In genomic region chrX:158923081-158923561, GRCm38 (mm10) we compare ENCODE assay signal across 8 mouse cellular contexts.
A peak's percentile ranks its signal among the peaks of the same experiment; 100 is the strongest.
DNase-seq lines count a peak whose midpoint lies in the region; ATAC-seq lines count a peak whose summit lies in the region.
"Had no signal": no experiment of that assay in that cellular context is flagged by ENCODE, and none has a peak within 500 bp of the region (broad histone marks: within the 10 kb centered on the region; RNA-seq: fewer than 3 reads in every experiment).

No protein-coding gene starts in this region.

- DNase-seq in urinary bladder, postnatal 14 days (ENCODE audit: low spot score) = peak; percentile 16
- no peak for DNase-seq in urinary bladder, adult 2 months (ENCODE audit: low spot score)
- peak; percentile 44 for DNase-seq in mesoderm, embryonic 11.5 days (ENCODE audit: low read depth, low spot score)
- no peak for DNase-seq in thymus, postnatal 25 days

- H3K36me3 ChIP-seq in embryonic facial prominence, embryonic 15.5 days = no peaks in the 10 kb centered on the region
- H3K36me3 ChIP-seq in intestine, embryonic 16.5 days (ENCODE audit: control insufficient read depth, insufficient read depth, low read length) = no peaks in the 10 kb centered on the region
- H3K36me3 ChIP-seq in stomach, embryonic 14.5 days (ENCODE audit: control insufficient read depth, insufficient read depth, low read length) = no peaks in the 10 kb centered on the region

- peak overlapping the region; percentile 32 for H3K4me2 ChIP-seq in embryonic facial prominence, embryonic 15.5 days (replicated peaks)
- no peak overlapping the region for H3K4me2 ChIP-seq in intestine, embryonic 16.5 days (ENCODE audit: low read depth, low read length)
- peak overlapping the region; percentile 19 for H3K4me2 ChIP-seq in stomach, embryonic 14.5 days (replicated peaks; ENCODE audit: low read depth, low read length)

- H3K9ac ChIP-seq in embryonic facial prominence, embryonic 15.5 days = no peak overlapping the region
- no peak overlapping the region for H3K9ac ChIP-seq in intestine, embryonic 16.5 days (ENCODE audit: low read depth, low read length)
- H3K9ac ChIP-seq in stomach, embryonic 14.5 days (replicated peaks; ENCODE audit: low read depth, low read length) = no peak overlapping the region
- H3K9ac ChIP-seq: liver, embryonic 14.5 days had no signal

- WGBS in embryonic facial prominence, embryonic 15.5 days = 18% methylated on average over 14 of the region's 14 CpGs
- 19% methylated on average over 14 of the region's 14 CpGs for WGBS in intestine, embryonic 16.5 days
- WGBS in stomach, embryonic 14.5 days = 20% methylated on average over 14 of the region's 14 CpGs

- no peaks in the 10 kb centered on the region for H3K9me3 ChIP-seq in embryonic facial prominence, embryonic 15.5 days (replicated peaks)
- no peaks in the 10 kb centered on the region for H3K9me3 ChIP-seq in intestine, embryonic 16.5 days (ENCODE audit: control insufficient read depth, low read length)
- H3K9me3 ChIP-seq in stomach, embryonic 14.5 days (ENCODE audit: control insufficient read depth, low read depth, low read length) = no peaks in the 10 kb centered on the region

- H3K4me1 ChIP-seq in embryonic facial prominence, embryonic 15.5 days = no peaks in the 10 kb centered on the region
- peaks cover 3% of the 10 kb centered on the region; the same call in 1 of the 2 replicates for H3K4me1 ChIP-seq in intestine, embryonic 16.5 days (ENCODE audit: control insufficient read depth, insufficient read depth, low read length)
- no peaks in the 10 kb centered on the region for H3K4me1 ChIP-seq in stomach, embryonic 14.5 days (ENCODE audit: control insufficient read depth, insufficient read depth, low read length)

- no peak for ATAC-seq in embryonic facial prominence, embryonic 15.5 days (ENCODE audit: insufficient number of reproducible peaks, low FRiP score, low TSS enrichment, low read depth)
- ATAC-seq in intestine, embryonic 16.5 days = peak; percentile 59
- ATAC-seq in stomach, embryonic 14.5 days (ENCODE audit: insufficient number of reproducible peaks, insufficient read depth, low FRiP score, low read depth) = 0 out of 2 replicates have a peak, but pooled peaks have one; percentile 6

- peaks cover 6% of the 10 kb centered on the region; the same call in 1 of the 2 replicates for H3K27me3 ChIP-seq in embryonic facial prominence, embryonic 15.5 days
- no peaks in the 10 kb centered on the region; the same call in 1 of the 2 replicates for H3K27me3 ChIP-seq in intestine, embryonic 16.5 days (replicated peaks; ENCODE audit: control insufficient read depth, insufficient read depth, low read length)
- H3K27me3 ChIP-seq in stomach, embryonic 14.5 days (ENCODE audit: control insufficient read depth, insufficient read depth, low read length) = no peaks in the 10 kb centered on the region

- H3K27ac ChIP-seq in embryonic facial prominence, embryonic 15.5 days (replicated peaks) = no peak overlapping the region
- H3K27ac ChIP-seq in intestine, embryonic 16.5 days (ENCODE audit: low read length) = no peak overlapping the region
- H3K27ac ChIP-seq in stomach, embryonic 14.5 days (ENCODE audit: low read length) = no peak overlapping the region
- H3K27ac ChIP-seq: liver, embryonic 14.5 days had no signal

- 0 out of 2 replicates have a peak overlapping the region, but pooled peaks have one; percentile 4 for H3K4me3 ChIP-seq in embryonic facial prominence, embryonic 15.5 days (replicated peaks)
- H3K4me3 ChIP-seq in intestine, embryonic 16.5 days (ENCODE audit: low read length) = no peak overlapping the region
- H3K4me3 ChIP-seq in stomach, embryonic 14.5 days (ENCODE audit: low read depth, low read length) = no peak overlapping the region

Comparison
In these comparisons a context has a peak if more than half of its experiments do, and no peak if none do; other contexts are left out.
1. DNase-seq: peak in urinary bladder, postnatal 14 days (single experiment) and mesoderm, embryonic 11.5 days (single experiment); none in urinary bladder, adult 2 months (single experiment) and thymus, postnatal 25 days (single experiment).